Mouse (Mus musculus): Measurements from ENCODE around the gene Pvr. TPM values are rescaled to one million over a fixed set of nuclear protein-coding genes. Genes with fewer than 3 reads are reported as not detected.
A peak's percentile ranks its signal among the peaks of the same experiment; 100 is the strongest.
"Not testable (repeated sequence)": the region's sequence is repeated elsewhere in the genome, so short reads cannot be mapped to it uniquely, and the experiment has no call there.

Gene Pvr
- total RNA-seq, 2 experiments from 2014 or later, result 28.8 to 33.7 TPM

GRCm38 (mm10) chr7:19935171-19935751 is 14.3 kb upstream of the Pvr start:
- no peak for DNase-seq

DNA sequence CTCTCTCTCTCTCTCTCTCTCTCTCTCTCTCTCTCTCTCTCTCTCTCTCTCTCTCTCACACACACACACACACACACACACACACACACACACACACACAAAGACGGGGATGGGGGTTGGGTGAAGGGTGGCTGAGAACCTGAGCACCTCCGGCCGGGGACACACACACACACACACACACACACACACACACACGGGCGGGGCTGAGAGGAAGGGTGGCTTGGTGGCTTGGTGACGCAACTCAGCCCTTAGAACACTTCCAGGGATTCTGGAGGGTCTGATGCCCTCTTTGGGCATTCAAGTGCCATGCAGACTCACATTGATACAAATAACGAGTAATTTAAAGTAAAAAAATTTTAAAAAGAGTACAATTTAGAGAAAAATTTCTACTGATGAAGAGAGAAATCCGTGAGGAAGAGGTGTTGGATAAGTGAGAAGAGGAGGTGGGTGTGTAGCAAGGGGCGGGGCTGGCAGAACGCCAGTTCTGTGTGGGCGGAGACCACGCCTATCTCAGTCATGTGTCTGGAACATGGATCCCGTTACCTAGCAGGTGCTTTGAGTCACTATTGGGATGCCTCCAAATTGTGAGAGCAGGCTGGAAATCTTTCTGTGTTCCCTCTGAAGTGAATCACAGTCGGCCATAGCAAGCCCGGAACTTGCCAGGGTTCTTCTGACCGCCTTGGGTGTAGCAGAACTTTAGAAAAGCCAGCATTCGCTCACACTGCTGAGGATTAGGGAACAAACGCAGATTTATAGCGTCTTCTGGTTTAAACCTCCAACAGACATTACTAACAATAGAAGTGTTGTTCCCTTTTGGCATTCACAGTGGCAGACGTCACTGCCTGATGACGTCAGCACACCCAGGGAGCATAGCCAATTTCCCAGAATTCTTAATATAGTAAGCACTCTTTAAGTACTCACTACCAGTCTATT is 12.2 kb upstream of the Pvr start:
- DNase-seq, result peak; percentile 59 to 70

- no peak for DNase-seq
Measured at GRCm38 (mm10) chr7:19932133-19932876, 11.3 kb upstream of the Pvr start.

GRCm38 (mm10) chr7:19930481-19930880 is 9.5 kb upstream of the Pvr start:
- not testable (repeated sequence) for DNase-seq

GRCm38 (mm10) chr7:19928486-19928885 is 7.5 kb upstream of the Pvr start:
- DNase-seq, result no peak

DNA sequence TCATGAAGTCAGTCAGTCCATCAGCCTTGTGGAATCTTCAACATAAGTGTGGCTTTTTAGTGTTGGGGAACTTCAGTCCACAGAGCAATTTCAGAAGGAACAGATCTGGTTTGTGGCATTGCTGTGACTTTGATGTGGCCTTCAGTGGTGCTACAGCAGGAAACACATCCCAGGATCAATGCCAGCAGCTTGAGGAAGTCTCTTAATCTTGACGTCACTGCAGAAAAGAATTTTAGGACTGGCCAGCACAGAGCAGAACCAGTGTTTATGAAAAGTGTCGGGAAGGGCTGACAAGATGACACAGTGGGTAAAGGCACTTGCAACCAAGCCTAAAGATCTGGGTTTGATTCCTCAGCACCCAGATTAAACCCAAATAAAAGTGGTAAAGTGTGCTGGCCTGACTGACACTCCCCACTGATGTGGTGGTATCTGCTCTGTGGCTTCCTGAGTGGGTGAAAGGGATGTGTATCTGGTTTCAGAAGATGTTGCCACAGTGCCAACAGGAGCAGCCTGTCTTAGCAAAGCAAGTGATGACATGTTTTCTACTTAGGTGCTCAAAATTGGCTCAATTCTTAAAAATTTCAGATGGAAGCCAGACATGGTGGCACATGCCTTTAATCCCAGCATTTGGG is 6.0 kb upstream of the Pvr start:
- DNase-seq, result peak; percentile 39 to 42

DNA sequence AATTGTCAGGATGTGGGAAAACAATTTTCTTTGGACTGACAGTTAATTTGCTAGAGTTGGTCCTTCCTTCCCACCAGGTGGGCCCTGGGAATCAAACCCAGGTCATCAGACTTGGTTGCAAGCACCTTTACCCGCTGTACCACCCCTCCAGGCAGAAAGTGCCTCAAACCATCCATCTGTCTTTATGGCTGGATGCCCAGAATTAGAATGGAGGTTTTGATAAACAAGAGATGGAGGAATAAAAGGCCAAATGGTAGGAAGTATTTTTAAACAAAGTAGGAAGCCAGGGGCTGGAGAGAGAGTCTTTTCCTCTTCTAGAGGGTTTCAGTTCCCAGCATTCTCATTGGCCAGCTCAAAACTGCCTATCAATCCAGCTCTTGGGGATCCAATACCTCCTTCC is 4.4 kb upstream of the Pvr start:
- DNase-seq, result no peak

GRCm38 (mm10) chr7:19923797-19924196 is 2.8 kb upstream of the Pvr start:
- no peak for DNase-seq

- DNase-seq, result no peak
Measured at GRCm38 (mm10) chr7:19923354-19923753, 2.4 kb upstream of the Pvr start.

GRCm38 (mm10) chr7:19920166-19920505 is 824 bp downstream of the Pvr start:
- DNase-seq, result peak in 1 of 2 experiments; percentile 8

- DNase-seq, result no peak
Measured at GRCm38 (mm10) chr7:19914558-19914957, 6.4 kb downstream of the Pvr start.

- no peak for DNase-seq
Measured at GRCm38 (mm10) chr7:19911695-19912524, 9.1 kb downstream of the Pvr start.

DNA sequence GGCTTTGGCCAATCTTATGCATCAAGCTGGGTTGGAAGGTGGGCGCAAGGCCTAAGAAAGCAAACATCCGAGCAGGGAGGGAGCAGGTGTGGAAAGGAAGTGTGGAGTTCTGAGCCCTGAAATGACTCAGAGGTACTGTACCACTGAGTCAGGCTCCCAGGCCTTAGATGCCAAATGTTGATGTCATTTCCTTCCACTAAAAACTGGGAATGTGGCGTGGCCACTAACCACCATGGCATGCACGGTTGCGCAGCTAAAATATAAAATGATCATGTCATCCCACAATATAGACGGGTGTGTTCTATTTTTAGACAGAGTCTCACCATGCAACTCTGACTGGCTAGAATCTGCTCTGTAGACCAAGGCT is 9.7 kb downstream of the Pvr start:
- DNase-seq, result no peak

GRCm38 (mm10) chr7:19910421-19911291 is 10.3 kb downstream of the Pvr start:
- peak; percentile 86 to 87 for DNase-seq

DNA sequence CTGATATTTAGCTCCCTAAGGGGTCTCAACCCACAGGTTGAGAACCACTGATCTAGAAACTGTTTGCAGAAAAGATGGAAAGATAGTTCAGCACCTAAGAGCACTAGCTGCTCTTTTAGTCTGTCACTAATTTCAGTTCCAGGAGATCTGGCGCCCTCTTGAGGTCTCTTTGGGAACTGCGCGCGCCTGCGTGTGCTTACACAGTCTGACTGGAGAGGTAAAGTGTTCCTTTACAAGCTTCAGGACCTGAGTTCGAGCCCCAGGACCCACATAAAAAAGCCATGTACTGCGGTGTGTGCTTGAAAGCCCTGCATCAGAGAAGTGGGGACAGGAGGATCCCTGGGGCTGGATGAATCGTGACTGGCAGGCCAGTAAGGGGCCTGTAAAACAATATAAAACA is 31.1 kb downstream of the Pvr start:
- peak; percentile 64 to 78 for DNase-seq

DNA sequence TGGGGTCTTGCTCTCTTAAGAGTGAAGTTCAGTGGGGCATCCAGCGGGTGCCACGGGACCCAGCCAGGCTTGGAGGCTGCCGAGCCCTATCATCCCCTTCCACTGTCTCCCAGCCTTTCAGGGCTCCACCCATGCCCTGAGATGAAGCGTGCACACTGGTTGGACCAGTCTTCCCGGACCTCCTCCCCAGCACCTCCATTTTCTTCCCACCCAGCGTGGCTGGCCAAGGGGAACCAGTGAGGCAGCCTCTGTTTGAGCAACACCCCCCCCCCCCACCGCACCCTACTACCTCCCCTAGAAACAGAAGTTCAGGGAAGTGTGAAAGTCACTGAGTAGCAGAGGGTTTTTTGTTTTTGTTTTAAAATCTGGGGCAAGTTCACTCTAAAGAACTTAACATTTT is 33.1 kb downstream of the Pvr start, which contains the start of gene Ceacam19:
Ceacam19 (minus strand) TSS at position 117 of the 400 bp plus-strand sequence.
- DNase-seq, result no peak

GRCm38 (mm10) chr7:19880754-19881153 is 40.2 kb downstream of the Pvr start:
- DNase-seq, result no peak

GRCm38 (mm10) chr7:19876781-19877425 is 44.1 kb downstream of the Pvr start:
- peak; percentile 12 to 35 for DNase-seq

- peak; percentile 18 to 64 for DNase-seq
Measured at GRCm38 (mm10) chr7:19875948-19876682, 44.8 kb downstream of the Pvr start.

Measured in adrenal gland, postnatal 36 days (tissue).